Mouse (Mus musculus): ENCODE measurements around the gene Laptm4a. TPM values are rescaled to one million over a fixed set of nuclear protein-coding genes. Genes with fewer than 3 reads are reported as not detected.

Gene Laptm4a
- total and polyA plus RNA-seq, 2 experiments from 2014 or later = 168 to 270 TPM

GRCm38 (mm10) chr12:8940011-8941005 is 18.8 kb downstream of the Laptm4a start:
- Histone ChIP-seq H3K9ac (no peak overlapping the region), H3K27ac (ENCODE audit: low read depth, low read length) (no peak overlapping the region), H3K9me3 (ENCODE audit: low read length) (no peaks in the 10 kb centered on the region), H3K4me3 (ENCODE audit: low read depth, low read length) (no peak overlapping the region), H3K4me2 (ENCODE audit: low read depth) (no peak overlapping the region), H3K36me3 (ENCODE audit: insufficient read depth) (peaks cover 39% of the 10 kb centered on the region), H3K27me3 (ENCODE audit: insufficient read depth, low read length) (no peaks in the 10 kb centered on the region), H3K4me1 (ENCODE audit: insufficient read depth) (no peaks in the 10 kb centered on the region)
- no peak for ATAC-seq
- no peak for TF ChIP-seq CTCF (IDR thresholded peaks at IDR 0.05; ENCODE audit: low read depth)
- no peak for DNase-seq
- WGBS = 74% methylated on average over 12 of the region's 12 CpGs

GRCm38 (mm10) chr12:8941131-8941615 is 19.7 kb downstream of the Laptm4a start:
- peaks cover 31% of the 10 kb centered on the region for H3K36me3 ChIP-seq (ENCODE audit: insufficient read depth)
- ATAC-seq = no peak
- no peaks in the 10 kb centered on the region for H3K27me3 ChIP-seq (ENCODE audit: insufficient read depth, low read length)
- no peak overlapping the region for H3K4me3 ChIP-seq (ENCODE audit: low read depth, low read length)
- no peaks in the 10 kb centered on the region for H3K4me1 ChIP-seq (ENCODE audit: insufficient read depth)
- DNase-seq = no peak
- H3K27ac ChIP-seq (ENCODE audit: low read depth, low read length) = no peak overlapping the region
- no peak overlapping the region for H3K4me2 ChIP-seq (ENCODE audit: low read depth)
- no peaks in the 10 kb centered on the region for H3K9me3 ChIP-seq (ENCODE audit: low read length)
- TF ChIP-seq CTCF (IDR thresholded peaks at IDR 0.05; ENCODE audit: low read depth) = no peak
- 72% methylated on average over 4 of the region's 4 CpGs for WGBS
- H3K9ac ChIP-seq = no peak overlapping the region

- Histone ChIP-seq H3K4me2 (ENCODE audit: low read depth) (no peak overlapping the region), H3K27me3 (ENCODE audit: insufficient read depth, low read length) (no peaks in the 10 kb centered on the region), H3K9me3 (ENCODE audit: low read length) (no peaks in the 10 kb centered on the region), H3K9ac (no peak overlapping the region), H3K4me1 (ENCODE audit: insufficient read depth) (no peaks in the 10 kb centered on the region), H3K4me3 (ENCODE audit: low read depth, low read length) (no peak overlapping the region), H3K36me3 (ENCODE audit: insufficient read depth) (peaks cover 25% of the 10 kb centered on the region), H3K27ac (ENCODE audit: low read depth, low read length) (no peak overlapping the region)
- ATAC-seq (no peak), DNase-seq (no peak)
- TF ChIP-seq CTCF (IDR thresholded peaks at IDR 0.05; ENCODE audit: low read depth) = no peak
- WGBS = 72% methylated on average over 4 of the region's 4 CpGs
These were observed 20.4 kb downstream of the Laptm4a start for GRCm38 (mm10) chr12:8941699-8942392.

GRCm38 (mm10) chr12:8947163-8947562 is 25.7 kb downstream of the Laptm4a start:
- Histone ChIP-seq H3K9me3 (ENCODE audit: low read length) (no peaks in the 10 kb centered on the region), H3K4me1 (ENCODE audit: insufficient read depth) (no peaks in the 10 kb centered on the region), H3K4me2 (ENCODE audit: low read depth) (peak overlapping the region; percentile 99; the same call in 1 of the 2 replicates), H3K9ac (peak overlapping the region; percentile 46; the same call in 1 of the 2 replicates), H3K27me3 (ENCODE audit: insufficient read depth, low read length) (0 out of 2 replicates have a peak, but pooled peaks cover 5% of the 10 kb centered on the region), H3K36me3 (ENCODE audit: insufficient read depth) (no peaks in the 10 kb centered on the region), H3K27ac (ENCODE audit: low read depth, low read length) (no peak overlapping the region), H3K4me3 (ENCODE audit: low read depth, low read length) (no peak overlapping the region)
- DNase-seq = no peak
- WGBS = 63% methylated on average over 9 of the region's 9 CpGs
- no peak for ATAC-seq
- no peak for TF ChIP-seq CTCF (IDR thresholded peaks at IDR 0.05; ENCODE audit: low read depth)

GRCm38 (mm10) chr12:8947714-8948464 is 26.4 kb downstream of the Laptm4a start, which contains the start of gene Matn3:
TSS of gene Matn3 (plus strand) at chr12:8947929.
- TF ChIP-seq CTCF (IDR thresholded peaks at IDR 0.05; ENCODE audit: low read depth) = peak; percentile 31; the same call in 1 of the 2 replicates
- ATAC-seq (peak; percentile 62), DNase-seq (peak; percentile 18)
- H3K9me3 ChIP-seq (ENCODE audit: low read length) = no peaks in the 10 kb centered on the region
- no peaks in the 10 kb centered on the region for H3K36me3 ChIP-seq (ENCODE audit: insufficient read depth)
- peak within 1 kb of the TSS; percentile 99 for H3K4me2 ChIP-seq (ENCODE audit: low read depth)
- H3K4me1 ChIP-seq (ENCODE audit: insufficient read depth) = no peaks in the 10 kb centered on the region
- 4% methylated on average over 42 of the region's 42 CpGs for WGBS
- H3K27ac ChIP-seq (ENCODE audit: low read depth, low read length) = no peak within 1 kb of the TSS
- H3K9ac ChIP-seq = peak within 1 kb of the TSS; percentile 46
- peak within 1 kb of the TSS; percentile 43 for H3K4me3 ChIP-seq (ENCODE audit: low read depth, low read length)
- 0 out of 2 replicates have a peak, but pooled peaks cover 5% of the 10 kb centered on the region for H3K27me3 ChIP-seq (ENCODE audit: insufficient read depth, low read length)

GRCm38 (mm10) chr12:8953136-8953535 is 31.7 kb downstream of the Laptm4a start:
- no peak for TF ChIP-seq CTCF (IDR thresholded peaks at IDR 0.05; ENCODE audit: low read depth)
- no peak overlapping the region for H3K9ac ChIP-seq
- 34% methylated on average over 10 of the region's 10 CpGs for WGBS
- no peak overlapping the region for H3K27ac ChIP-seq (ENCODE audit: low read depth, low read length)
- H3K36me3 ChIP-seq (ENCODE audit: insufficient read depth) = no peaks in the 10 kb centered on the region
- DNase-seq (no peak), ATAC-seq (no peak)
- no peak overlapping the region for H3K4me3 ChIP-seq (ENCODE audit: low read depth, low read length)
- 0 out of 2 replicates have a peak, but pooled peaks cover 5% of the 10 kb centered on the region for H3K27me3 ChIP-seq (ENCODE audit: insufficient read depth, low read length)
- H3K4me2 ChIP-seq (ENCODE audit: low read depth) = no peak overlapping the region
- no peaks in the 10 kb centered on the region for H3K9me3 ChIP-seq (ENCODE audit: low read length)
- no peaks in the 10 kb centered on the region for H3K4me1 ChIP-seq (ENCODE audit: insufficient read depth)

All from forebrain, postnatal 0 days (tissue).